Mouse (Mus musculus) lung, adult 2 months (tissue): ENCODE data around the gene Sod1.

Source experiments
- CTCF ChIP-seq: fragments of 200-500 bp; IDR thresholded peaks from 2 replicates; pipeline ENCODE4 v1.5.1; 2011; ENCODE audit warnings: mild to moderate bottlenecking, low read length, control low read depth; ENCODE audit not compliant: insufficient read depth
- POLR2A ChIP-seq: fragments of 200-500 bp; IDR thresholded peaks from 2 replicates; pipeline ENCODE4 v1.6.1; 2011; ENCODE audit warnings: low read depth, mild to moderate bottlenecking, control low read depth, low read length, borderline replicate concordance; ENCODE audit errors: extremely low read depth

GRCm38 (mm10) chr16:90191289-90191688 is 29.3 kb upstream of the Sod1 start:
- TF ChIP-seq CTCF: no peak
- TF ChIP-seq POLR2A: no peak
